Mouse (Mus musculus): ENCODE data around the gene Gnb2. TPM values are rescaled to one million over a fixed set of nuclear protein-coding genes. Genes with fewer than 3 reads are reported as not detected.

The Gnb2 gene
- polyA plus RNA-seq, 1 experiment from 2014 or later, result 244 TPM

DNA sequence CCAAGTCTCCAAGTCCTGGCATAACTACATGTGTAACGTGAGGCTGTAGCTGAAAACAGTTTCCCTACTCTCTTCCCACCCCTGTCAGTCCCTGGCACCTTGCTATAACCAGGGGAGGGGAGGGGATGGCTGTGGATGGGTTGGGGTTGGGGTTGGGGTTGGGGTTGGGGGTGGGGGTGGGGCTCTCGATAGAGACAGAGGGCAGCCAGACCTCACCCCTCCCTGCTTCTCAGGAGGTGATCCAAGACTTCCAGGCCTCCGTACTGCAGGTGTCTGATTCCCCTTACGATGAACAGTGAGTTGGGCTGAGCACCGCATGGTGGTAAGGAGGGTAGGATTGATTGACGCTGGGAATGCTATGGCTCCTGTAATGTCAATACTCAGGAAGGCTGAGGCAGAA, 32.4 kb upstream of the Gnb2 start:
- H3K9ac ChIP-seq, result no peak overlapping the region
- H3K4me3 ChIP-seq, result no peak overlapping the region
- H3K4me1 ChIP-seq (replicated peaks), result 0 out of 2 replicates have a peak, but pooled peaks cover 3% of the 10 kb centered on the region
- H3K36me3 ChIP-seq, result no peaks in the 10 kb centered on the region
- WGBS, result 75% methylated on average over 6 of the region's 6 CpGs
- peaks cover 7% of the 10 kb centered on the region; the same call in 1 of the 2 replicates for H3K27me3 ChIP-seq
- ATAC-seq (replicated peaks; ENCODE audit: insufficient number of reproducible peaks, insufficient read depth, low FRiP score, low read depth), result no peak
- H3K4me2 ChIP-seq, result no peak overlapping the region
- no peaks in the 10 kb centered on the region for H3K9me3 ChIP-seq (replicated peaks)
- H3K27ac ChIP-seq, result no peak overlapping the region

DNA sequence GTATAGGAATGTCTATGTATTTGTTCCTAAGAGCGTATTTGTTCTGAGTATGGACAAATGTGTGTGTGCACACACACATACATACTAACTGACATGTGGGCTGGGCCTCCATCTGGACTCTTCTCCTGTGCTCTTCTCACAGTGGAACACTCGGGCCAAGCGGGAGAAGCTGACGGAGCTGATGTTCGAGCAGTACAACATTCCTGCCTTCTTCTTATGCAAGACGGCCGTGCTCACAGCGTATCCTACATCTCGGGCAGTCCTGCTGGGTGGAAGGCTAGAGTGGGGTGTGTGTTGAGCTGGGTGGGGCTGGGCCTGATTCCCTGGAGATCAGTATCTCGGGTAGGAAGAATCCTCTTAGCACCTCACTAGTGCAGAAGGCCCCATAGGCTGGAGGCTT, 29.7 kb upstream of the Gnb2 start:
- 48% methylated on average over 10 of the region's 10 CpGs for WGBS

DNA sequence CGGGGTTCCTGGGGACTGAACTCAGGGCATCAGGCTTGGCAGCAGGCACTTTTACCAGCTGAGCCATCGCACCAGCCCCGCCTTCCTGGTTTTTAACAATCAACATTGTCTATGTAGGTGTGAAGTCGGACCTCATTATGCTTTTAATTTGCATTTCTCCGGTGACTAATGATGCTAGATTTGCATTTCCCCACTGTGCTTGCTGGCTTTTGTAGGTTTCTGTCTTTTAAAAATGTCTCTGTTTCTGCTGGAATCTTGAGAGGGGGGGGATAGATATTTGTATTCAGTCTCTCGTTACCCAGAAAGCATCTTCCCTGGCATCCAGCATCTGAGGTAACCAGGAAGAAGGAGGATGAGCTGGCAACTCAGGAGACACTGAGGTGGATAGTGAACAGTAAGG, 28.2 kb upstream of the Gnb2 start:
- WGBS, result 62% methylated on average over 6 of the region's 6 CpGs
- no peak for ATAC-seq (replicated peaks; ENCODE audit: insufficient number of reproducible peaks, insufficient read depth, low FRiP score, low read depth)
- no peak overlapping the region for H3K9ac ChIP-seq
- H3K4me2 ChIP-seq, result no peak overlapping the region
- peaks cover 5% of the 10 kb centered on the region for H3K27me3 ChIP-seq
- H3K27ac ChIP-seq, result no peak overlapping the region
- no peaks in the 10 kb centered on the region for H3K4me1 ChIP-seq (replicated peaks)
- no peaks in the 10 kb centered on the region for H3K36me3 ChIP-seq
- no peaks in the 10 kb centered on the region for H3K9me3 ChIP-seq (replicated peaks)
- H3K4me3 ChIP-seq, result no peak overlapping the region

More for the DNA sequence above, 29.7 kb upstream of the Gnb2 start:
- H3K27me3 ChIP-seq, result peaks cover 7% of the 10 kb centered on the region
- H3K4me2 ChIP-seq, result no peak overlapping the region
- H3K4me3 ChIP-seq, result no peak overlapping the region
- H3K4me1 ChIP-seq (replicated peaks), result no peaks in the 10 kb centered on the region
- no peak overlapping the region for H3K9ac ChIP-seq
- H3K9me3 ChIP-seq (replicated peaks), result no peaks in the 10 kb centered on the region
- no peak overlapping the region for H3K27ac ChIP-seq
- no peaks in the 10 kb centered on the region for H3K36me3 ChIP-seq
- no peak for ATAC-seq (replicated peaks; ENCODE audit: insufficient number of reproducible peaks, insufficient read depth, low FRiP score, low read depth)

DNA sequence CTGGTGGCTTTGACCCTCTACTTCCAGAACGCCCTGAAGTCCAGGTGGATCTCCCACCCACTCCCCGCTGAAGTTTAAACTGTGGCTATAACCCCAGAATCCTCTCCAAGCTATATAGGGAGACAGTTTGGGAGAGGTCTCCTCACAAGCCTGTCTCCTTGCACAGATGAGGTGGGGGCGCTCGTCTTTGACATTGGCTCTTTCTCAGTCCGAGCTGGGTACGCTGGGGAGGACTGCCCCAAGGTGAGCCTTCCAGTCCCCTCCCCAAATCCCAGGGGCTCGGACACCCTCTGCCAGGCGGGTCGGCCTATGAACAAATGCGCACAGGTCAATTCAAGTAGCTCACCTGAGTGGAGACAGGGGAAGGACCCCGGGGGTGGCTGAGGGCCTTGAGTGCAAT, 20.6 kb upstream of the Gnb2 start:
- ATAC-seq (replicated peaks; ENCODE audit: insufficient number of reproducible peaks, insufficient read depth, low FRiP score, low read depth), result no peak
- H3K4me3 ChIP-seq, result no peak overlapping the region
- H3K9ac ChIP-seq, result no peak overlapping the region
- H3K4me1 ChIP-seq (replicated peaks), result peaks cover 6% of the 10 kb centered on the region; the same call in 1 of the 2 replicates
- H3K9me3 ChIP-seq (replicated peaks), result no peaks in the 10 kb centered on the region
- no peak overlapping the region for H3K4me2 ChIP-seq
- H3K27me3 ChIP-seq, result peaks cover 37% of the 10 kb centered on the region
- no peaks in the 10 kb centered on the region for H3K36me3 ChIP-seq
- WGBS, result 38% methylated on average over 11 of the region's 11 CpGs
- no peak overlapping the region for H3K27ac ChIP-seq

DNA sequence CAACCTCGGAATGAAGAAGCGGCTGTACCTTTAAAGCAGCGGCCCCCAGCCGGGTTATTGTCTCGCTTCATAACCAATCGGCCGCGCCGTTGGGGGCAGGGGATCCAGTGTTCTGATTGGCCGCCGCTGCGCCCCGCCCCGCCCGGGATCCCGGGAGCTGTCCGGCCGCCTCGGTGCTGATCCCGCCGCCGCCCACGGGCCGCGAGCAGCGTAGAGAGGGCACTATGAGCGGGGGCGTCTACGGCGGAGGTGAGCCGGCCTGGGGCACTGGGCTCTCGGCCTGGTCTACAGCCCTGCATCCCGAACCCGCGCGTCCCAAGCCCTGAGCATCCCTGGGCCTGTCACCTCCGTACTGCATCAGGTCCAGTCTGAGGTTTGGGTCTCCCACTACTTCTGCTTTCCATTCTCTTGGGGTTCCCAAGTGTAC, 20.1 kb upstream of the Gnb2 start, which contains the start of gene Actl6b:
TSS of gene Actl6b (plus strand) at position 107 of the 427 bp plus-strand sequence.
- no peaks in the 10 kb centered on the region for H3K9me3 ChIP-seq (replicated peaks)
- no peaks in the 10 kb centered on the region for H3K36me3 ChIP-seq
- H3K9ac ChIP-seq, result no peak within 1 kb of the TSS
- peaks cover 6% of the 10 kb centered on the region; the same call in 1 of the 2 replicates for H3K4me1 ChIP-seq (replicated peaks)
- peaks cover 38% of the 10 kb centered on the region for H3K27me3 ChIP-seq
- H3K27ac ChIP-seq, result no peak within 1 kb of the TSS
- ATAC-seq (replicated peaks; ENCODE audit: insufficient number of reproducible peaks, insufficient read depth, low FRiP score, low read depth), result peak; percentile 35
- H3K4me2 ChIP-seq, result peak within 1 kb of the TSS; percentile 44
- peak within 1 kb of the TSS; percentile 26 for H3K4me3 ChIP-seq
- WGBS, result 3% methylated on average over 37 of the region's 37 CpGs

DNA sequence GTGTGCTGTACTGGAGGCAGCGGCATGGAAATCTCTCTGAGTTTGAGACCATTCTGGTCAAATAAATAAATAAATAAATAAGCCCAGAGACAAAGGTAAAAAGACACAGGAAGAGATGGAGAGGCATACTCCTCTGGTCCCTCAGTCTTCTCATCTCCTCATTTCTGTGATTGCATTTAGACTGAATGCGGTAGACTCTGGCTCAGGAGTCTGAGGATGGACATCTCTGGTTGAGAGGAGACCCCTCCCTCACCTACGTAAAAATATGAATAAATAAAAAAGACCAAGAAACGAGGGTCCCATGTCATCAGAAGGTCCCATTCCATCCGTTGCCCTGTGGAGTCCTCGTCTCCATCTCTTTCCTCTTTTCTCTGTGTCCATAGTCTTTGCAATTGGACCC, 19.7 kb upstream of the Gnb2 start:
- Histone ChIP-seq H3K9ac (no peak overlapping the region), H3K4me2 (peak overlapping the region; percentile 44), H3K4me1 (replicated peaks) (peaks cover 6% of the 10 kb centered on the region; the same call in 1 of the 2 replicates), H3K27me3 (peaks cover 38% of the 10 kb centered on the region), H3K27ac (no peak overlapping the region), H3K4me3 (peak overlapping the region; percentile 26), H3K9me3 (replicated peaks) (no peaks in the 10 kb centered on the region), H3K36me3 (no peaks in the 10 kb centered on the region)
- 26% methylated on average over 6 of the region's 6 CpGs for WGBS
- ATAC-seq (replicated peaks; ENCODE audit: insufficient number of reproducible peaks, insufficient read depth, low FRiP score, low read depth), result no peak

DNA sequence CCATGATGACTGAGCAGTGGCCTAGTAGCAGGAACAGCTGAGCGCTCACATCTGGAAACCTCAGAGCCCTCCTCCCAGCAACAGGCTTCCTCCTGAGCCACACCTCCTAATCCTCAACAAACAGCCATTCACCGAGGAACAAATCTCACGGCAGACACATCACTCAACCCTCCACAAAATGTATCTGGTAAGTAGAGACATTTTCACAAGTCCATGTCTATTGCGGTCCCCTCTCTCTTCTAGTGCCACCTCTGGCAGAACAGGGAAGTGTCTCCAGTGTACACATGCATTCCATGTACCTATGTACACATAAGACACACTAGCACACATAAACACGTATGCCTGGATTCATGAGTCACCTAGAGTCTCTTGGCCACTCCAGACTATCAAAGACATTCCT, 17.8 kb upstream of the Gnb2 start:
- peaks cover 38% of the 10 kb centered on the region for H3K27me3 ChIP-seq
- no peak overlapping the region for H3K9ac ChIP-seq
- H3K27ac ChIP-seq, result no peak overlapping the region
- no peak overlapping the region for H3K4me3 ChIP-seq
- no peak overlapping the region for H3K4me2 ChIP-seq
- no peaks in the 10 kb centered on the region for H3K9me3 ChIP-seq (replicated peaks)
- no peaks in the 10 kb centered on the region for H3K36me3 ChIP-seq
- H3K4me1 ChIP-seq (replicated peaks), result peaks cover 6% of the 10 kb centered on the region; the same call in 1 of the 2 replicates
- WGBS, result 72% methylated on average over 5 of the region's 5 CpGs
- ATAC-seq (replicated peaks; ENCODE audit: insufficient number of reproducible peaks, insufficient read depth, low FRiP score, low read depth), result no peak

DNA sequence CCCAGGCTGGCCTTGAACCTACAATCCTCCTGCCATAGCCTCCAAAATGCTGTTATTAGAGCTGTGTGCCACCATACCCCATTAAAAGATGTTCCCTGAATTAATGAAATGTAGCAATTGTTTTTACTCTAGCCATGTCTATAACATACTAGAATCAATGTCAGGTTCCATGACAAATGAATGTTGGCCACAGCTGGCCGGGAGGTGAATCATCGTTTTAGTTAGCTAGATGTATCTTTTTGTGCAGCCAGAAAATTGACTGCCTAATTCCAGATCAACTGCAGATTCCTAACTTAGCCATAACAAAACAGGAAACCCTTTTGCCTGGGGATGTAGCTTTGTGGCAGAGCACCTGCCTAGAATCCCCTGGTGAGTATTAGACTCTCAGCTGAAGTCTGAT, 16.5 kb upstream of the Gnb2 start:
- H3K4me1 ChIP-seq (replicated peaks), result peaks cover 6% of the 10 kb centered on the region; the same call in 1 of the 2 replicates
- H3K4me3 ChIP-seq, result no peak overlapping the region
- no peaks in the 10 kb centered on the region for H3K9me3 ChIP-seq (replicated peaks)
- no peaks in the 10 kb centered on the region for H3K36me3 ChIP-seq
- no peak overlapping the region for H3K27ac ChIP-seq
- H3K9ac ChIP-seq, result no peak overlapping the region
- no peak for ATAC-seq (replicated peaks; ENCODE audit: insufficient number of reproducible peaks, insufficient read depth, low FRiP score, low read depth)
- peaks cover 30% of the 10 kb centered on the region for H3K27me3 ChIP-seq
- 78% methylated on average over 2 of the region's 2 CpGs for WGBS
- H3K4me2 ChIP-seq, result no peak overlapping the region

DNA sequence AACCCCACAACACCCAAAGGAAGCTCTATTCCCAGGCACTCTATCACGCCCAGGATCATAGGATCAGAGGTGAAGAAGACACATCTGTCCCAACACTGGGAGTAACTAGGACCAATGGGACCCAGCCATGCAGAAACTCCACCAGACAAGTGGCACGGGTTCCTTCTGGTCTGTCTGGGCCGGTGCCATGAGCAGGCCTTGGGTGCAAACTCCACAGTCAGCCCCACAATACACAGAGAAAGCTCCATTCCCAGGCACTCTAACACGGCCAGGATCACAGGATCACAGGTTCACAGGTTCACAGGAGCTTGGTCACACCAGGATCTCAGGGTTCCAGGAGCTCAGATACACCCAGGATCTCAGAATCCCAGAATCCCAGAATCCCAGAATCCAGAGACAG, 12.3 kb upstream of the Gnb2 start:
- H3K36me3 ChIP-seq, result no peaks in the 10 kb centered on the region
- no peak overlapping the region for H3K4me2 ChIP-seq
- no peak overlapping the region for H3K4me3 ChIP-seq
- no peak overlapping the region for H3K9ac ChIP-seq
- ATAC-seq (replicated peaks; ENCODE audit: insufficient number of reproducible peaks, insufficient read depth, low FRiP score, low read depth), result no peak
- WGBS, result 73% methylated on average over 4 of the region's 4 CpGs
- no peak overlapping the region for H3K27ac ChIP-seq
- no peaks in the 10 kb centered on the region for H3K4me1 ChIP-seq (replicated peaks)
- H3K9me3 ChIP-seq (replicated peaks), result no peaks in the 10 kb centered on the region
- H3K27me3 ChIP-seq, result 0 out of 2 replicates have a peak, but pooled peaks cover 6% of the 10 kb centered on the region

DNA sequence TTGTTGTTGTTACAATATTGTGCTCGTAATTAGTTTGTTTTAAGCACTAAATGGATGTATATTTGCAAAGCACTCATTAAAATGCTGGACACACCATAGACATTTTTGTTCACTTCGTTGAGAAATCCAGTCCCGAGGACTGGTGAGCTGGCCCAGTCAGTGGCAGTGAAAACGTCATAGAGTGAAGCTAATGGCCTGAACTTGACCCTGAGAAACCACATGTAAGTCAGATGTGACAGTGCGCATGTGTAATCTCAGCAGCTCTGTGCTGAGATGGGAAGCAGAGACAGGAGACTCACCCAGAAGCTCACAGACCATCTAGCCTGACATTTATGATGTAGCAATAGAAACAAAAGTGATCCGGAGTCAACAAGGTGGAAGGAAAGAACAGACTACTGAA, 11.6 kb upstream of the Gnb2 start:
- 0 out of 2 replicates have a peak, but pooled peaks cover 6% of the 10 kb centered on the region for H3K27me3 ChIP-seq
- no peak overlapping the region for H3K9ac ChIP-seq
- no peaks in the 10 kb centered on the region for H3K4me1 ChIP-seq (replicated peaks)
- no peaks in the 10 kb centered on the region for H3K36me3 ChIP-seq
- no peak for ATAC-seq (replicated peaks; ENCODE audit: insufficient number of reproducible peaks, insufficient read depth, low FRiP score, low read depth)
- H3K9me3 ChIP-seq (replicated peaks), result no peaks in the 10 kb centered on the region
- no peak overlapping the region for H3K4me3 ChIP-seq
- WGBS, result 56% methylated on average over 6 of the region's 6 CpGs
- H3K27ac ChIP-seq, result no peak overlapping the region
- H3K4me2 ChIP-seq, result no peak overlapping the region

DNA sequence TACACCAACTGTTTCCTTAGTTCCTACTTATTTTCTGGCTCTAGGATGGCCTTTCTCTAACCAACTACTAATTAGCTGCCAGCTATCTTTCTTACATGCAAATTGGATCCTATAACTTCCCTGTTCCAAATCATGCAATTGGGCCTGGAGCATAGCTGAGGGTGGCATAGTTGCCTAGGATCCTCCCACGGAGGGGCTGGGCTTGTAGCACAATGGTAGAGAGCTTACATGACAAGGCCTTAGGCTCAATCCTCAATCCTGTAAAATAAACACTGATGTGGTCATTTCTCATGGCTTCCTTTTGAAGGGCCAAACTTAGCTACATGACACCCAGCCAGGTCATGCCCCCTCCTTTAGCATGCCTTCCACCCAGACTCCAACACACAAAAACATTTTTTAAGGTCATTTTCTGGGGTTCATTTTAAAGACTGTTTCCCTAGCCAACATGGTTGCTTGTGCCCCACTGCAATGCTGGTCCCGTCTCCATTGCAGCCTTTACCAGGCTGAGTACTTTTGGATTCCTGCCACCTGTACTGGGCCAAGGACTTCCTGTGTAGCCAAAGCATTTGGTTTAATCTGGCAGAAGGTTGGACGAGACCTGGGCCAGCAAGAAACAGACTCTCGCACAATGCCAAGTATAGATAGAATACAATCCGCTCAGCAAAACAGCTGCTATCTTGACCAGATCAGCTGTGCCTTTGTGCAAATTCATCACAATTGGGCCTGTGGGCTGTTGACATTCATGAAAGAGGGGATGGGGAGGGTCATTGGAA, 8.6 kb upstream of the Gnb2 start:
- no peaks in the 10 kb centered on the region for H3K27me3 ChIP-seq
- H3K4me1 ChIP-seq (replicated peaks), result peaks cover 6% of the 10 kb centered on the region; the same call in 1 of the 2 replicates
- no peaks in the 10 kb centered on the region for H3K9me3 ChIP-seq (replicated peaks)
- no peak overlapping the region for H3K4me2 ChIP-seq
- 62% methylated on average over 5 of the region's 5 CpGs for WGBS
- H3K27ac ChIP-seq, result no peak overlapping the region
- no peak overlapping the region for H3K9ac ChIP-seq
- H3K36me3 ChIP-seq, result no peaks in the 10 kb centered on the region
- ATAC-seq (replicated peaks; ENCODE audit: insufficient number of reproducible peaks, insufficient read depth, low FRiP score, low read depth), result no peak
- H3K4me3 ChIP-seq, result no peak overlapping the region

DNA sequence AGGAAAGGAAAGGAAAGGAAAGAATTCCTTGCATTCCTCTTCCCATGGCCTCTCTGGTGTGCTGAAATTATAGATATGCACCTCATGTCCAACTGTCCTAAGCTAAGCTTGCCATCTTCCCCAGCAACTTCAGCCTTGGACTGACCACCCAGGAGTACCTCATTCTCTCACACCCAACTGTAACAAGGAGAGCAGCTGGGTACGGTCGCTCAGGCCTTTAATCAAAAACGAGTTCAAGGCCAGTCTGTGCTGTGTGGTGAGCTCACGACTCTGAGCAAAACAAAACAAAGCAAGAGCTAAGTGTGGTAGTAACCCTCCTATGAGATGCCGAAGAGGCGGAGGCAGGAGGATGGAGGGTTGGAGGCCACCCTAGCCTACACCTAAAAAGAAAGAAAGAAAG, 7.7 kb upstream of the Gnb2 start:
- no peak overlapping the region for H3K9ac ChIP-seq
- H3K4me2 ChIP-seq, result no peak overlapping the region
- 74% methylated on average over 6 of the region's 6 CpGs for WGBS
- H3K27ac ChIP-seq, result no peak overlapping the region
- no peaks in the 10 kb centered on the region for H3K9me3 ChIP-seq (replicated peaks)
- ATAC-seq (replicated peaks; ENCODE audit: insufficient number of reproducible peaks, insufficient read depth, low FRiP score, low read depth), result no peak
- H3K36me3 ChIP-seq, result no peaks in the 10 kb centered on the region
- peaks cover 6% of the 10 kb centered on the region; the same call in 1 of the 2 replicates for H3K4me1 ChIP-seq (replicated peaks)
- no peaks in the 10 kb centered on the region for H3K27me3 ChIP-seq
- H3K4me3 ChIP-seq, result no peak overlapping the region
